Mouse (Mus musculus): ENCODE data around the gene Mog. TPM values are rescaled to one million over a fixed set of nuclear protein-coding genes. Genes with fewer than 3 reads are reported as not detected.

Mog gene
- polyA plus RNA-seq, 1 experiment from 2014 or later, result not detected

DNA sequence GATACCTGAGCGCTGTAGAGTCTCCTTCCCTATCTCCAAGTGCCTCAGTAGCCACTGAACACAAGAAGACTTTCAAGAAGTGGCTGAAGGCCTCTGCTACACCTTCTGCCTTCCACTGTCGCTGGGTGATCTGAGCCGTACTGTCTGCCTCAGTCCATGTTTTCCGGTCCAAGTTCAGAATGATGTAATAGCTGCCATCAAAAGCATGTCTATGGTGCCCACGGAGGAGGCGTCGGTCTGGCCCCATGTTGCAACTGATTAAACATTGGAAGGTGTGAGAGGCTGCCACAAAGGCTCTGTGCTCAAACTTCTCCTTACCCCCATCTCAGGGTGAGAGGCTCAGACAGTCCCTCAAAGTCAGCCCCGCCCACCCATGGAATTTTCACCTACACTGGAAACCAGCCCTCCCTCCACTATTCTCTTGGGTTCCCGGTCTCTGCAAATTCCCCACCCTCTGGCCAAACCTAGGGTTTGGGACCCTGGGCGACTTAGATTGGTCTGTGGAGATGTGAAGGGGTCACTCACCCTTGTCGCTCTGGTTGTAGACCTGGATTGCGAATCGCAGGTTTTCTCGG is 52.8 kb downstream of the Mog start:
- Histone ChIP-seq H3K4me2 (no peak overlapping the region), H3K9me3 (replicated peaks) (no peaks in the 10 kb centered on the region), H3K27me3 (no peaks in the 10 kb centered on the region), H3K36me3 (no peaks in the 10 kb centered on the region), H3K4me1 (replicated peaks) (no peaks in the 10 kb centered on the region), H3K27ac (no peak overlapping the region), H3K4me3 (no peak overlapping the region), H3K9ac (no peak overlapping the region)
- 74% methylated on average over 14 of the region's 14 CpGs for WGBS
- ATAC-seq (replicated peaks; ENCODE audit: insufficient number of reproducible peaks, insufficient read depth, low FRiP score, low read depth), result no peak

DNA sequence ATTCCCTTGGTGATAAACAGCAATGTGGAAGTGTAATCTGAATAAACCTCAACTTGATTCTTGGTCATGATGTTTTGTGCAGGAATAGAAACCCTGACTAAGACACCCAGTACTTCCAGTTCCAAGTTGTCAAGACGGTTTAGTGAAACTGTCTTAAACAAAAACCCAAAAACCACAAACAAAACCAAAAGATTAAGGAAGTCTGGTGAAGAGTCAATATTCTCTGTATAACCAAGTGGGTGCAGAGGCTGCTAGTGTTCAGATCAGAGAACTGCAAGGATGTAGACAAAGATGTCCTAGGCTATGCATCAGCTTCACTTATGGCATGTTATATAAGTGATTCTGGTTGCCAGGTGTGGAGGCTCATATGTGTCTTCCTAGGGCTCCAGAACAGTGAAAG is 56.3 kb downstream of the Mog start:
- no peak for ATAC-seq (replicated peaks; ENCODE audit: insufficient number of reproducible peaks, insufficient read depth, low FRiP score, low read depth)

DNA sequence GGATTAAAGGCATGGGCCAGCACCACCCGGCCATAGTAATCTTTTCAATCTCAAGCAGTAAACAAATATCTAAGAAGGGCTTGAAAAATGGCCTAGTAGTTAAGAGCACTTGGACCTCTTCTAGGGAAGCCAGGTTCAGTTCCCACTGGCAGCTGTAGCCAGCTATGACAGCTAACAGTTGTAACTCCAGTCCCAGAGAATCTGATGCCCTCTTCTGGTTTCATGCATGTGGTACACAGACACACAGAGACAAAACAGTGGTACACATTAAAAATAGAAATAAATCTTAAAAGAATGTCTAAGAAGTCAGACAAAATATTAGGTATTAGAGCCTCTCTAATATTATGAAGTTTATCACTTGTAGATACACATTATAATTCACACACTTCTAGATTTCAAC is 62.1 kb downstream of the Mog start:
- Histone ChIP-seq H3K27me3 (no peaks in the 10 kb centered on the region), H3K9ac (no peak overlapping the region), H3K4me3 (no peak overlapping the region), H3K9me3 (replicated peaks) (no peaks in the 10 kb centered on the region), H3K36me3 (peaks cover 4% of the 10 kb centered on the region), H3K4me2 (no peak overlapping the region), H3K27ac (no peak overlapping the region), H3K4me1 (replicated peaks) (peaks cover 14% of the 10 kb centered on the region)
- WGBS, result 60% methylated on average over 1 of the region's 1 CpGs
- ATAC-seq (replicated peaks; ENCODE audit: insufficient number of reproducible peaks, insufficient read depth, low FRiP score, low read depth), result no peak

More for the DNA sequence above, 56.3 kb downstream of the Mog start:
- H3K9ac ChIP-seq, result no peak overlapping the region
- H3K4me1 ChIP-seq (replicated peaks), result no peaks in the 10 kb centered on the region
- no peak overlapping the region for H3K4me3 ChIP-seq
- H3K27ac ChIP-seq, result no peak overlapping the region
- no peak overlapping the region for H3K4me2 ChIP-seq
- H3K9me3 ChIP-seq (replicated peaks), result no peaks in the 10 kb centered on the region
- no peaks in the 10 kb centered on the region for H3K27me3 ChIP-seq
- H3K36me3 ChIP-seq, result no peaks in the 10 kb centered on the region
- 70% methylated on average over 1 of the region's 1 CpGs for WGBS

Other genes starting within 250 kb of the Mog start
- gene H2-M10.6, start 211.2 kb downstream of the Mog start, polyA plus RNA-seq (2015; fragmentation: Nextera tagmentation; extraction: Ambion mirVana), result not detected in 2 replicates
- gene Trim26, start 186.3 kb downstream of the Mog start, polyA plus RNA-seq (2015; fragmentation: Nextera tagmentation; extraction: Ambion mirVana), result 17.7 and 25.0 TPM in 2 replicates
- 0.06 and 0.13 TPM in 2 replicates for gene Trim15, start 156.2 kb downstream of the Mog start, polyA plus RNA-seq (2015; fragmentation: Nextera tagmentation; extraction: Ambion mirVana)
- gene Trim10, start 153.8 kb downstream of the Mog start, polyA plus RNA-seq (2015; fragmentation: Nextera tagmentation; extraction: Ambion mirVana), result 9.5 and 14.1 TPM in 2 replicates
- gene Trim40, start 133.3 kb downstream of the Mog start, polyA plus RNA-seq (2015; fragmentation: Nextera tagmentation; extraction: Ambion mirVana), result not detected in 2 replicates
- gene Trim31, start 125.3 kb downstream of the Mog start, polyA plus RNA-seq (2015; fragmentation: Nextera tagmentation; extraction: Ambion mirVana), result not detected in 2 replicates
- 0.33 and 0.48 TPM in 2 replicates for gene Rnf39, start 80.5 kb downstream of the Mog start, polyA plus RNA-seq (2015; fragmentation: Nextera tagmentation; extraction: Ambion mirVana)
- 73.1 and 81.3 TPM in 2 replicates for gene Ppp1r11, start 71.7 kb downstream of the Mog start, polyA plus RNA-seq (2015; fragmentation: Nextera tagmentation; extraction: Ambion mirVana)
- 41.2 and 47.4 TPM in 2 replicates for gene Znrd1, start 64.8 kb downstream of the Mog start, polyA plus RNA-seq (2015; fragmentation: Nextera tagmentation; extraction: Ambion mirVana)
- gene Znrd1as, start 64.8 kb downstream of the Mog start, polyA plus RNA-seq (2015; fragmentation: Nextera tagmentation; extraction: Ambion mirVana), result 6.2 and 7.4 TPM in 2 replicates
- not detected in 2 replicates for gene 2410137M14Rik, start 42.2 kb downstream of the Mog start, polyA plus RNA-seq (2015; fragmentation: Nextera tagmentation; extraction: Ambion mirVana)
- 0.34 and 0.49 TPM in 2 replicates for gene H2-M5, start 33.9 kb downstream of the Mog start, polyA plus RNA-seq (2015; fragmentation: Nextera tagmentation; extraction: Ambion mirVana)
- gene Zfp57, start 22.2 kb downstream of the Mog start, polyA plus RNA-seq (2015; fragmentation: Nextera tagmentation; extraction: Ambion mirVana), result 32.4 and 40.4 TPM in 2 replicates
- gene Gabbr1, start 22.6 kb upstream of the Mog start, polyA plus RNA-seq (2015; fragmentation: Nextera tagmentation; extraction: Ambion mirVana), result 4.6 and 5.6 TPM in 2 replicates
- not detected in 2 replicates for gene Olfr90, start 65.1 kb upstream of the Mog start, polyA plus RNA-seq (2015; fragmentation: Nextera tagmentation; extraction: Ambion mirVana)
- not detected in 2 replicates for gene Olfr91, start 74.9 kb upstream of the Mog start, polyA plus RNA-seq (2015; fragmentation: Nextera tagmentation; extraction: Ambion mirVana)
- gene Olfr92, start 96.7 kb upstream of the Mog start, polyA plus RNA-seq (2015; fragmentation: Nextera tagmentation; extraction: Ambion mirVana), result not detected in 2 replicates
- not detected in 2 replicates for gene Olfr93, start 138.1 kb upstream of the Mog start, polyA plus RNA-seq (2015; fragmentation: Nextera tagmentation; extraction: Ambion mirVana)
- 0.35 and 2.7 TPM in 2 replicates for gene Ubd, start 170.5 kb upstream of the Mog start, polyA plus RNA-seq (2015; fragmentation: Nextera tagmentation; extraction: Ambion mirVana)
- gene Olfr94, start 177.6 kb upstream of the Mog start, polyA plus RNA-seq (2015; fragmentation: Nextera tagmentation; extraction: Ambion mirVana), result not detected in 2 replicates
- not detected in 2 replicates for gene Olfr95, start 189.7 kb upstream of the Mog start, polyA plus RNA-seq (2015; fragmentation: Nextera tagmentation; extraction: Ambion mirVana)
- gene Olfr96, start 196.7 kb upstream of the Mog start, polyA plus RNA-seq (2015; fragmentation: Nextera tagmentation; extraction: Ambion mirVana), result not detected in 2 replicates
- not detected in 2 replicates for gene Olfr97, start 213.9 kb upstream of the Mog start, polyA plus RNA-seq (2015; fragmentation: Nextera tagmentation; extraction: Ambion mirVana)
- gene Olfr98, start 240.4 kb upstream of the Mog start, polyA plus RNA-seq (2015; fragmentation: Nextera tagmentation; extraction: Ambion mirVana), result not detected in 2 replicates
- gene H2-M3, start 246.8 kb upstream of the Mog start, polyA plus RNA-seq (2015; fragmentation: Nextera tagmentation; extraction: Ambion mirVana), result 1.5 and 2.8 TPM in 2 replicates